Mouse (Mus musculus): Measurements from ENCODE around the gene Phkb.

Phkb gene

GRCm38 (mm10) chr8:86090666-86091065 lies 249.9 kb downstream of the Phkb start:
- DNase-seq (ENCODE audit: low read depth), result no peak

Data from naive thymus-derived CD4-positive, alpha-beta T cell, adult 2 months (primary cell).